Mouse (Mus musculus): ENCODE results near the gene Nrm. TPM values are rescaled to one million over a fixed set of nuclear protein-coding genes. Genes with fewer than 3 reads are reported as not detected.

Nrm gene
- polyA plus RNA-seq, 1 experiment from 2014 or later: 13.5 TPM

DNA sequence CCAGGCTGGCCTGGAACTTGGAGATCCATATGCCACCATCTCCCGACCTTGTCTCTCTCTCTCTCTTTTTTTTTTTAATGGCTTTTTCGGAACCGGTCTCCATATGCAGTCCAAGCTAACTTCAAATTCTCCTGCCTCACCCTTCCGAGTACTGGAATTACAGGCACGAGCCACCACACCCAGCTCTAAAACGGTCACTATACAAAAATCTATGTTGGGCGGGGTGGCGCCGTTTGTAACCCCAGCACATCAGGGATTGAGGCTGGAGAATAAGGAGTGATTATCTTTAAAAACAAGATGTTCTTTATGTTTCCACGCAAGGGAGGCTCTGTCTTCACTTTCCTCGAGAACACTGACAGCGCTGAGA lies 304 bp upstream of the Nrm start:
- CTCF ChIA-PET: interaction anchor here (1.6 to 4.5 kb wide), 3 partner anchors 10 to 16 kb away, joined by 6 to 29 read pairs (median 7); no protein-coding TSS in a partner anchor
- DNase-seq (ENCODE audit: low read depth, low spot score): no peak
- in situ Hi-C loops (cut with MboI; ENCODE audit: low pct_unique_long_range_greater_than_20kb): no loop called here
- no peak for TF ChIP-seq CTCF (IDR thresholded peaks at IDR 0.05)
- POLR2A ChIA-PET: interaction anchor here (0.6 to 1.5 kb wide), 5 partner anchors 9 to 53 kb away, joined by 3 to 7 read pairs (median 4); no protein-coding TSS in a partner anchor
- no peak for ATAC-seq
- H3K27me3 ChIP-seq: no peaks in the 10 kb centered on the region

GRCm38 (mm10) chr17:35864832-35865353 lies 3.8 kb downstream of the Nrm start:
- POLR2A ChIA-PET: interaction anchor here (0.5 kb wide), 1 partner anchor 57 kb away, joined by 3 read pairs; no protein-coding TSS in a partner anchor
- ATAC-seq (no peak), DNase-seq (ENCODE audit: low read depth, low spot score) (no peak)
- CTCF ChIA-PET: interaction anchor here (0.6 to 1.3 kb wide), 3 partner anchors 15 to 143 kb away, joined by 3 to 4 read pairs (median 3); partner anchors contain the start of gene Dhx16
- TF ChIP-seq CTCF (IDR thresholded peaks at IDR 0.05): no peak
- H3K27me3 ChIP-seq: no peaks in the 10 kb centered on the region
- in situ Hi-C loops (cut with MboI; ENCODE audit: low pct_unique_long_range_greater_than_20kb): no loop called here

DNA sequence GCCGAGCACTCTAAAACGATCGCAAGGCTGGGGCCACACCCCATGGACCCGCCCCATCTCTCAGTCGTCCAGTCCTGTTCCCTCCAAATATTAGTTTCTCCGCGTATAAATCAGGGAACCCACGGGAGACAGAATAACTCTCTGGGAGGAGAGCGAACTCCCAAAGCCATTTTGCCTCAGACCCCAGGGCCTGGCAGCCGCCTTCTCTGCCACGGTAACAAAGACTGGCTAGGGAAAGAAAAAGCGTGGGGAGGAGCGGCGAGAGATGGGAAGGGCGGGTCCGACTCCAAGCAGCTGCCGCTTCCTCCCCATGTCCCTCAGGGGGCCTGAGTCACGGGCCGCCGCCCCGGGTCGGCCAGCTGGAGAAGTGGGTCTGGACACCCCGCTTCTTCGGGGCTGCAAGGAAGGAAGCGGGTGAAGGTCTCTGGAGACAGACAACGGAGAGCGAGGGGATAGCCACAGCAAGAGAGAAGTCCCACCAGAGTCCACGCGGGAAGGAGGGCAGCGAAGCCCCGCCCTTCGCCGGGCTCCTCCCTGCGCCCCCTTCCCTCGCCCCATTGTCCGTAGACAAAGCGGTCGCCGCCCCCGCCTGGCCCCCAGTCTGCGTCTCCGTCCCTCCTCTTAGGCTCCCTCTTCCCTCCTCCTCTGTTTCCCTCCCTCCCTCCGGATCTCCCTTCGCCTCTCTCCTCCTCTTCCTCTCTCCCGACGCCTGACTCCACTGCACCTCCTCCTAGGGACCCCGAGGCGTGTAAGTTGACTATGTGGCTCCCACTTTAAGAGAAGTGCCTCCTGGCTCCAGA lies 4.6 kb downstream of the Nrm start, which contains the start of gene Ppp1r18:
Gene Ppp1r18 (plus strand): TSS at position 113 of the 800 bp plus-strand sequence.
- in situ Hi-C loops (cut with MboI; ENCODE audit: low pct_unique_long_range_greater_than_20kb): no loop called here
- DNase-seq (ENCODE audit: low read depth, low spot score) (no peak), ATAC-seq (peak; percentile 4)
- CTCF ChIA-PET: interaction anchor here (0.8 to 1.3 kb wide), 2 partner anchors 14 to 29 kb away, joined by 3 to 4 read pairs; partner anchors contain the start of gene Dhx16
- H3K27me3 ChIP-seq: no peaks in the 10 kb centered on the region
- POLR2A ChIA-PET: interaction anchor here (0.5 kb wide), 1 partner anchor 58 kb away, joined by 3 read pairs; no protein-coding TSS in a partner anchor
- no peak for TF ChIP-seq CTCF (IDR thresholded peaks at IDR 0.05)

DNA sequence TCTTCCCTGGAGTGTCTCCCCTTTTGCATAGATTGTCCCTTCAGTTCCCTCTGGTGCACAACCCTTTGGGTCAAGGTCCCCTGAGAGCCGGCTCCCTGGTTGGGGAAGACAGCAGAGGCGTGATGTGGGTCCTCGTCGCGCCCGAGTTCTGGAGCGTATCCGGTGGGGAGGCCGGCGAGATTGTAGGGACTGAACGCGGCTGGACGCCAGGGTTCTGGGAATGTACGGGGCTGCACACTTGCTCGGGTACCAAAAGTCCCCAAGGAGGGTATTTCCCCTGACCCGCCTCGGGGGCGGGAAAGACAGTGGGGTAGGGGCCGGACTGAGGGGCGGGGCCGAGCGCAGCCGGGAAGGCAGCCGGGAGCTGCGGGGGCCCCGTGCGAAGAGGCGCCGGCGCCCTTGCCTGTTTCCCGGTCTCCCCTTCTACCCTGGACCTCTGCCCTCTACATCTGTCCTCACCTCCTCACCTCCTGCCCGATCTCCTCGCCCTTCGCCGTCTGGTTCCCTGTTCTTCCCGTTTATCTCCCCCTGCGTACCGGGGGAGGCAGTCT lies 5.2 kb downstream of the Nrm start:
- in situ Hi-C loops (cut with MboI; ENCODE audit: low pct_unique_long_range_greater_than_20kb): no loop called here
- ChIA-PET POLR2A (interaction anchor here (0.7 to 0.9 kb wide), 2 partner anchors 27 to 29 kb away, joined by 3 read pairs; no protein-coding TSS in a partner anchor), CTCF (interaction anchor here (1.4 kb wide), 1 partner anchor 15 kb away, joined by 3 read pairs; no protein-coding TSS in a partner anchor)
- DNase-seq (ENCODE audit: low read depth, low spot score) (no peak), ATAC-seq (peak; percentile 16)
- no peak for TF ChIP-seq CTCF (IDR thresholded peaks at IDR 0.05)
- H3K27me3 ChIP-seq: no peaks in the 10 kb centered on the region

DNA sequence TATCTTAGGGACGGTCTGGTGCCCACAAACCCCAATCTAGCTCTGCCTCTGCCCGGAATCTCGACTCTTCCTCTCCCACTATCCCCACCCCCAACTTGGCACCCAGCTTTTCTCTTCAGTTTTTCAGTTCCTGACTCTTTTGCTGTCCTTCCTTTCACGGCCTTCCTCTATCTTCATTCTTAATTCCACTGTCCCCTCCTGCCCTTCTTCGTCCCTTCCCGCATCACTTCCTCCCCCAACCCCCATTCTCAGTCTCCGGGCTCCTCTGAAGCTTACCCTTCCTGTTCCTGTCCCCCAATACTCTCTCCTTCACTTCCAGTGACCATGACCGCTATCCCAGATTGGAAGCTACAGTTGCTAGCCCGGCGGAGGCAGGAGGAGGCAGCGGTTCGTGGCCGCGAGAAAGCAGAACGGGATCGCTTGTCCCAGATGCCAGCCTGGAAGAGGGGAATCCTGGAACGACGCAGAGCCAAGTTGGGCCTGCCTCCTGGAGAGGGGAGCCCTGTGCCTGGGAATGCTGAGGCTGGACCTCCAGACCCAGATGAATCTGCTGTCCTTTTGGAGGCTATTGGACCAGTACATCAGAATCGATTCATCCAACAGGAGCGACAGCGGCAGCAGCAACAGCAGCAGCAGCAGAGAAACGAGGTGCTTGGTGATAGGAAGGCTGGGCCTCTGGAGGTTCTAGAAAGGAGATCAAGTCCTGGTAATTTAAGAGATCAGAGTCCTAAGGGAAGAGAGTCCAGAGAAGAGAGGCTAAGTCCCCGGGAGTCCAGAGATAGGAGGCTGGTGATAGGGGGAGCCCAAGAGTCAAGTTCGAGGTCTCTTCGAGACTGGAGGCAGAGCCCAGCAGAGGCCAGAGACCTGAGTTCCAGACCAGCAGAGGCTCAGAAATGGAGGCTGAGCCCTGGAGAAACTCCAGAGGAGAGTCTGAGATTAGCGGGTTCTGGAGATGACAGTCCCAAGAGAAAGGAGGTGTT lies 6.1 kb downstream of the Nrm start:
- TF ChIP-seq CTCF (IDR thresholded peaks at IDR 0.05): no peak
- DNase-seq (ENCODE audit: low read depth, low spot score) (no peak), ATAC-seq (no peak)
- ChIA-PET POLR2A (interaction anchor here (0.7 to 0.9 kb wide), 2 partner anchors 28 to 30 kb away, joined by 3 read pairs; no protein-coding TSS in a partner anchor), CTCF (interaction anchor here (1.4 kb wide), 1 partner anchor 16 kb away, joined by 3 read pairs; no protein-coding TSS in a partner anchor)
- H3K27me3 ChIP-seq: no peaks in the 10 kb centered on the region
- in situ Hi-C loops (cut with MboI; ENCODE audit: low pct_unique_long_range_greater_than_20kb): no loop called here

GRCm38 (mm10) chr17:35868165-35868820 lies 7.2 kb downstream of the Nrm start:
- ChIA-PET CTCF (interaction anchor here (1.1 to 1.4 kb wide), 2 partner anchors 8 to 31 kb away, joined by 3 to 4 read pairs; no protein-coding TSS in a partner anchor), POLR2A (interaction anchor here (1.0 kb wide), 1 partner anchor 23 kb away, joined by 3 read pairs; no protein-coding TSS in a partner anchor)
- ATAC-seq (no peak), DNase-seq (ENCODE audit: low read depth, low spot score) (no peak)
- H3K27me3 ChIP-seq: no peaks in the 10 kb centered on the region
- in situ Hi-C loops (cut with MboI; ENCODE audit: low pct_unique_long_range_greater_than_20kb): no loop called here
- no peak for TF ChIP-seq CTCF (IDR thresholded peaks at IDR 0.05)

GRCm38 (mm10) chr17:35868961-35869345 lies 7.8 kb downstream of the Nrm start:
- ChIA-PET CTCF (interaction anchor here (1.1 to 1.4 kb wide), 3 partner anchors 9 to 32 kb away, joined by 3 to 4 read pairs (median 4); no protein-coding TSS in a partner anchor), POLR2A (interaction anchor here (1.0 kb wide), 1 partner anchor 22 kb away, joined by 3 read pairs; no protein-coding TSS in a partner anchor)
- TF ChIP-seq CTCF (IDR thresholded peaks at IDR 0.05): no peak
- no peak for DNase-seq (ENCODE audit: low read depth, low spot score)
- in situ Hi-C loops (cut with MboI; ENCODE audit: low pct_unique_long_range_greater_than_20kb): no loop called here
- no peaks in the 10 kb centered on the region for H3K27me3 ChIP-seq
- no peak for ATAC-seq

DNA sequence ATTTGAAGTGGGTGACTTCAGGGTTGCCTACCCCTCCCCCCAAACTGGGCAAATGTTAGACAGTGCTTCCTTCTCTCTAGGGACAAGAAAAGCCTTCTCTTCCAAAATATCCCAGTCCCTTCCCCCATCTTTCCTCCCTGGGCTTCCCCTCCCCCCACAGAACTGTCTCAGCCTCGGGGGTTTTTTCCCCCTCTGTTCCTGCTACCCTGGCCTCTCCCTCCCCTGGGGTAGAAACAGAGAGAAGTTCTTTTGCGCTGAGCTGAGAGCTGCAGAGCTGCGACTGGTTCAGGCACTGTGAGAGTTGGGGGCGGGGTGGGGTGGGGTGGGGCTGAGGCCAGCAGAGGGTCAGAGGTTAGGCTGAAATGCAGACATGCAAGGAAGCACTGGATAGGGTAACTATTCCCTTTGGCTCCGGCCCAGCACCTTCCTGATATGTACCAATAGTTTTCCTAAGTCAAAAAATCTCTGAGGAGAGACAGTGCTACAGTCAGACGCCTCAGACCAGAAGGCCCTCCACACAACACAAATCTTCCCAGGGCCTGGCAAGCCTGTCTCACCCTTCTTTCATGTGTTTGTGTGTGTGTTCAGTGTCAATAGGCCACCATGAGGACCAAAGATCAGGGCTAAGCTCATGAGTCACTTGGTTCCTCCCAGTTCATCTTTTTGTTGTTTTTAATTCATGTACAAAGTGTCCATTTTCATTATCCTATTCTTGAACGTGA lies 8.4 kb downstream of the Nrm start:
- no peak for TF ChIP-seq CTCF (IDR thresholded peaks at IDR 0.05)
- ATAC-seq: no peak
- in situ Hi-C loops (cut with MboI; ENCODE audit: low pct_unique_long_range_greater_than_20kb): loop anchor here (5.0 to 10.0 kb wide), 2 partner anchors 32 to 285 kb away; partner anchors contain the start of gene Tubb5
- DNase-seq (ENCODE audit: low read depth, low spot score): no peak
- POLR2A ChIA-PET: interaction anchor here (0.7 to 1.8 kb wide), 6 partner anchors 9 to 318 kb away, joined by 3 to 10 read pairs (median 4); partner anchors contain the start of genes Cdsn, Flot1 and Nrm
- CTCF ChIA-PET: interaction anchor here (1.2 to 2.1 kb wide), 5 partner anchors 10 to 34 kb away, joined by 4 to 7 read pairs (median 4); partner anchors contain the start of gene Dhx16
- no peaks in the 10 kb centered on the region for H3K27me3 ChIP-seq

All from Patski (cell line).